Mouse (Mus musculus): ENCODE results near the gene Serpinf1.
"Not testable (repeated sequence)": the region's sequence is repeated elsewhere in the genome, so short reads cannot be mapped to it uniquely, and the experiment has no call there.

The Serpinf1 gene

DNA sequence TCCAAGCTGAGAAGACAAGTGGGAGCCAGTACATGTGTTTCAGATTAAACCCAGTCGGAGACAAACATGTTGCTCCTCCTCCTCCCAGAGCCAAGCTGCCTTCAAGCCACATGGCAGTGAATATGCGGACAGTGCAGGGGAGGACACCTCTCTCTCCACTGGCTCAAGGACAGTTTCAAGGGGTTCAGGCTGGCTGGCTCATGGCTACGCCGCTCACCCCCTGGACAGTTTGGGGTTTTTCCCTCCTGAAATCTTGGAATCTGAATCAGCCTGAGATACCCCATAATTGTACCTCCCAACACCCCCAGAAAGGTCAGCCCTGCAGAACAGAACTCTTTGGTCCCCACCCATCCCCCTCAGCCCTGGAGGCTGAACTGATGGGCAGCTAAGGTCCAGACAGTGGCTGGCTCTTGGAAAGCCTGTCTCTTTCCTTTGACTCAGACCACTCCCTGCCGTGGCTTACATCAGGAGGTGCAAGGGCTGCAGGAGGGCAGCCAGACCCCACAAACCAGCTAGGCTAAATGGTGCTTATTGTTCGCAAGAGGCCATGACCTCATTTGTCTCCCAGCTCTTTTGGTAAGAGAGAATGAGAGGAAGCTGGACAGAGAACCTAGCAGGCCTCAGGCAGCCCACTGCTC is 1.0 kb downstream of the Serpinf1 start:
- no peak for DNase-seq (ENCODE audit: low spot score in 2 of 2)

DNA sequence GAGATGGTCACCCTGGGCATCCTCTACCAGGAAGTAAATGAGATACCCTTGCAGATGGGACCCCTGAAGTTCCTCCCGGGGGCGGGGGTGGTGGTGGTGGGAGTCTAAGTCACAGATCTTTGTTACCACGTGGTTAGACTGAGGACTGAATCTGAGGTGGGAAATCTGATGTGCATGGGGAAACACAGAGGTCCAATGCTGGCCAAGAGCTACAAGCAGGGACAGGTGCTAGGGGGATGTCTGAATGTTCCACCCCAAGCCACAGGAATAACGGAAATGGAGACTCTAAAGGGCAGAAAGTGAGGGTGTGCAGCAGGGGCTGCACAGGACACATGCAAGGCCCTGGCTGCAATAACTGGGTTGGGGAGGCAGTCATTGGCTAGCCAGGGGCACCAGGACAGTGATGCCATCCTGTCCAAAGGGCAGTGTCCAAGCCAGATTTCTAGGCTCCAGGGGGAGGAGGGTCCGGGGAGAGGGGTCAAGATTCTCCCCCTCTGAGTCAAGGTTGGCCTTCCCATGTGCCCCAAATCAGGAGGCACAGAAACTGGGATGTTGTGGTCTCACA is 1.6 kb downstream of the Serpinf1 start:
- DNase-seq (ENCODE audit: low spot score in 2 of 2), result no peak

DNA sequence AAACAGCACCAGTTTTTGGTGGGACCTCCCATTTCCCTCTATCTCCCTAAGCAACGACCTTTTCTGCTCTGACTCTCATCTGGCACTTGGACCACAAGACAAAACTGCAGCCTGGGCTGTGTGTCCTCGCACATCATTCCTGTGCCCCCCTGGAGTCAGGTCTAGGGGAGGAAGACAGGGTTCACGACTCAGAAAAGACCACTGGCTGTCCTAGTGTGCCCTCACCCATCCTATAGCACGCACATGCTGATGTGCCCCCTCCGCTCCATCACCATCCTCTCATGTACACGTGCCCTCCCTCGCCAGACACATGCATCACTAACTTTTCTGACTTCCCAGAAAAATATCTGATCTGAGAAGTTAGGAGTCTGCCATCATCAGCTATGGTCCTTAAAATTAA is 2.5 kb downstream of the Serpinf1 start:
- DNase-seq (ENCODE audit: low spot score in 2 of 2), result no peak

DNA sequence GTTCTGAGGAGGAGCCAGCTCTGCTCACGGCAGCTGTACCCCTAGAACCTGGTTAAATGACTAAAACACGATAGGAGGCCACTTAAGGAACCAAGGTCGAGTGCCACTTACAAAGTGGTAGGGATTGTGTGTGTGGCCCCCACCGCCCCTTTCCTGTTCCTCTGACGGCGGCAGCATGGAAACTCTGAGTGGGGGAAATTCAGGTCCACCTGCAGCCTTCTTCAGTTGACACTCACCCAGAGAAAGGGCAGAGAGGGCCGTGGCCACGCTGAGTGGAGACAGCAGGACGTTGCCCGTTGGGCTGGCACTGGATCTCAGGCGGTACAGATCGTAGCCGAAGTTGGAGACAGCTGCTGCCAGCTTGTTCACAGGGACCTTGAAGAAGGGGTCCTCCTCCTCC is 6.5 kb downstream of the Serpinf1 start:
- no peak for DNase-seq (ENCODE audit: low spot score in 2 of 2)

DNA sequence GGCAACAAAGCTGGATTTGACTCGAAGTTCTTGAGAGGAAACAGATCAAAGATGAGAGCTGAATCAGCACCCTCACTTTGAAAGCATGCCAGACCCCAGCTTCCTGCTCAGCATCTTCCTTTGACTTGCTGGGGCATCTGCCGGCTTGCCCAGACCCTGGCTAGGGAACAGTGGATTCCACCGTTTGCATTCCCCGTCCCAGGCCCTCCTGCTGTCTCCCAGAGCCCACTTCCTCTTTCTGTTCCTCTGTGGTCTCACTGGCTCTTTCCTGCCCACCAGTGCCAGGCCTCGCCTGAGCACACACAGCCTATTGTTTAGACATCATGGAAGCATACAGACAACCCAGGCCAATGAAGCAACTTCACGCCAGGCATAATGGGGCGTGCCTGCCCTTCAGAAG is 7.4 kb downstream of the Serpinf1 start:
- DNase-seq (ENCODE audit: low spot score in 2 of 2), result no peak

DNA sequence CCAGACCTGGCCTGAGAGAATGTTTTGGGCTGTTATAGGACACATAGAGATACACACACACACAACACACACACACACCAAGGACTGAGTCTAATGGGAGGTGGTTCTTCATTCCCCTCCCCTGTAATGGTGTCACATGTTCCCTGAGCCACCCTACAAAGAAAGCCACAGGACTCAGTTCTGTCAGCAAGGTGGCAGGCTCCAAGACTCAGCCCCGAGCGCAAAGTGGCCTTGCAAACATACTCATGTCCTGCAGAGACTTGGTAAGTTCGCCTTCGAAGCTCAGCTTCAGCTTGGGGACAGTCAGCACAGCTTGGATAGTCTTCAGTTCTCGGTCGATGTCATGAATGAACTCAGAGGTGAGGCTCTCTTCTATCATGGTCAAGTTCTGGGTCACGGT is 11.9 kb downstream of the Serpinf1 start:
- DNase-seq (ENCODE audit: low spot score in 2 of 2), result no peak

DNA sequence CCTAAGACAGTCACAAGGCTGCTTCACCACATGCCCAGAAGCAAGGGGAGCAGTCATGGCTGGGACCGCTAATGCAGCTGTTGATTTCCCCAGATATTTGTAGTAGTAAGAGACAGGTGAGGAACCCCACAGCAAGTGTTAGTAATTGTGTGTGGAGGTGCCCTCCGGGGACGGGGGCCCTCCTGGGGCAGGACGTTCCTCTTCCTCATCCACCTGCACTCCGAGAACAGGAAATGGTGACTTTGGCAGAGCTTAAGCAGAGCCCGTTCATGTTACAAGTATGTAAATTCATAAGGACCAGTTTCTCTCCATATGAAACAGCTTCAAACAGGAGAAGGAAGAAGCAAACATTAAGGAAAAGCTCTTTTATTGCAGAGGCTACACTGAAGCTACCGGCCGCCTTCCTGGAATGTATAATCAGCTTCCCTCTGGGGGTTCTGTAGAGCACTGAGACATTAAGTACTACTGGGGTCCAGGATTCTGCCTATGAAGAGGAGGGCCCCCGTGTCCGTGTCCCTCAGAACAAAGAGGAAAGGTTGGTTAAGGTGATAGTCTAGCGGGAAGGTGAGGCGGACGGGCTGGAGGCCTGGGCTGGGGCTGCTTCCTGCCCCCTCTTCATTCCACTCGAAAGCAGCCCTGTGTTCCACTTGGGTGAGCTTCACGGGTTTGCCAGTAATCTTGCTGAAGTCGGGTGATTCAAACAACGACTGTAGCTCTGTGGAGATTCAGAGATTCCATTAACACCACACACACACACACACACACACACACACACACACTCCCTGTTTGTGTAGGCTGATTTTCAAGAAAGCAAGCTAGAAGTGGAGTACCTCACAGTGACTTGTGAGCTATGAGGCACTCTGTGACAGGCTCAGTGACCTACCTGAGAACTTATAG is 12.6 kb downstream of the Serpinf1 start:
- no peak for DNase-seq (ENCODE audit: low spot score in 2 of 2)

DNA sequence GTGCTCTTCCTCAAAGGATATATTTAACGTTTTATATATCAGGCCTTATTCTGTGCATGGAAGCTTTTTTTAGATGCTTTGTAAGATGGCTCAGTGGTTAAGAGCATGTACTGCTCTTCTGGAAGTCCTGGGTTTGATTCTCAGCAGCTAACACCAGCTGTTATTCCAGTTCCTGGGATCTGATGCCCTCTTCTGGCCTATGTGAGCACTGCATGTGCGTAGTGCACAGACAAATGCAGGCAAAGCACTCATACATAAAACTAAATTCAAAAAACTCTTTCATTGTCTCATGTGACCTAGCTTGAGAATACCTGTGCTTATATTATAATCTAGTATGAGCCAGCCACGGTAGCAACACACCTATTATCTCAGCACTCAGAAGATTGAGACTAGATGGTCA is 15.6 kb downstream of the Serpinf1 start:
- DNase-seq (ENCODE audit: low spot score in 2 of 2), result no peak

DNA sequence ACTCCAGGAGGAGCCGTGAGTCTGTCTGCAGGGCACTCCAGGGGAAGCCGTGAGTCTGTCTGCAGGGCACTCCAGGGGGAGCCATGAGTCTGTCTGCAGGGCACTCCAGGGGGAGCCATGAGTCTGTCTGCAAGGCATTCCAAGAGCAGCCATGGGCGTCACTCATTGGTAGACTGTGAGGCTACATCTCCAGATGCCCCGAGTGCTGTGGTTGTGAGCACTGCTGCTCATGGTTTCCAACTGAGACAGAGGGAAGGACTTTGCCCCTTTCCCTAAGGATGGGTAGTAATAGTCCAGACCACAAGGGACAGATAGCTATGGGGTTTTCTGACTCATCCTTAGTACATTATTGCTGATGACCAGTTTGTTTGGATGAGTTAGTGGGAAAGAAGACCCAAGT is 16.4 kb downstream of the Serpinf1 start:
- no peak for DNase-seq (ENCODE audit: low spot score in 2 of 2)

DNA sequence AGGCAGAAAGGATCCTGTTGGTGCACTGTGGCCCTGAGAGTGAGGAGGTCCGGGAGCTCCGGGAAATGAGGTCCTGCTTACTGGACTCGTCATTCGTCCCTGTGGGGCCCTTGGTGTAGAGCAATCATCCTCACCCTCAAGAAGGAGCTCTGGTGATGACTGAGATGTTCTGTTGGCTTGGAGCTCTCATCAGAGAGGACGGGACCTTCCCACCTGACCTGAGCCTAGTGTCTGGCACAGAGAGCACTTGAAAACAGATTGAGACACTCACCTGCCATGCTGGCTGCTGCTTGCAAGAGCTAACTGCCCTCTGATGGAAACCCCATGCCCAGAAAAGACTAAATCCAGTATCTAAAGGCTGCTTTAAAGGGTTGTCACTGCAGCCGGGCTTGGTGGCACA is 17.7 kb downstream of the Serpinf1 start:
- no peak for DNase-seq (ENCODE audit: low spot score in 2 of 2)

DNA sequence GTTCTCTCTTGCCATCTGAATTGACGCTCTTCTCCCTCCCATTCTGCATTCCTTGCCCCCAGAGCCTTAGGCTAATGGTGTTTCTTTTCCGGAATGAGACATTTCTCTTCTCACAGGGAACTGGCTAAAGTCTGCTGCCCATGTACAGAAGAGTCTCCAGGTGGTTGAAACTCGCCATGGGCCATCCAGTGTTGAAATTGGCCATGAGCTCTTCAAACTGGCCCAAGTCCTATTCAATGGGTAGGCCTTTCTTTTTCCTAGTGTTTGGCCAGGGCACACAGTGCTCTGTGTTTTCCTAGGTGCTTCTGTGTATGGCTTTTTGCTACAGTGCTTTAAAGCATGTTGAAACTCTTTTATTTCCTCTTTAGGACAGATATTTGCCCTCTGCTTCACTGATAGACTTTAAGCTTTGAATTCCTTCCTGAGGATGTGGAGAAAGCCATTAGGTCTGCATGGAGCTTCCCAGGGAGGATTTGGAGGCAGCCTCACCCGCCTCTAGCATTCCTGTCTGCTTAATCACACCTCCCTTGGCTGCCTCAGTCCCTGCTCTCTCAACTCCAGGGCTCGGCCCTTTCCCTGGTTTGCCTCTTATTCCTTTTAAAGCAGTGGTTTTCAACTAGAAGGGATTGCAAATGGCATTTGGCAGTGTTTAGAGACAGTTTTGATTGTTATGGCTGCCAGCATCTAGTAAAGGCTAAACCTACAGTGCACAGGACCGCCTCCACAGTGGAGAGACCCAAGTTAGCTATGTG is 19.0 kb downstream of the Serpinf1 start:
- DNase-seq (ENCODE audit: low spot score in 2 of 2), result peak in 1 of 2 experiments; percentile 52

DNA sequence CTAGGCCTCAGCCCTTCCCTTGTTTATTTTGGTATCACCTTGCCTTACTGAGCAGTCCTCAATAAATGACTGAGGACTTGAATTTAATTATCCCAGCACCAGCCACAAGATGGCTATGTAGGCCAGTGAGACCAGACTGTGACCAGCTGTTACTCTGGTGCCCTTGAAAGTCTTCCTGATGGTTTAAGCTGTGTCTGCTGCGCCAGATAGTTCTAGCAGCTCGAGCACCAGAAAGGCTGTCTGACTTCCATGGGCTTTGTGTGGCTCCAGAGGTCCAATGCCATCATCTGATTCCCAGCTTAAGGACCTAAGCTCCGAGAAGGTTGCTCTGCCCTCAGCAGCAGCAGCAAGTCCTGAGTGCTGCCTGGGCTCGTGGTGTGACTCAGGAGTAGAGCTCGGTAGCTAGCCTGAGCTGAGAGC is 20.2 kb downstream of the Serpinf1 start:
- DNase-seq (ENCODE audit: low spot score in 2 of 2), result peak in 1 of 2 experiments; percentile 34

DNA sequence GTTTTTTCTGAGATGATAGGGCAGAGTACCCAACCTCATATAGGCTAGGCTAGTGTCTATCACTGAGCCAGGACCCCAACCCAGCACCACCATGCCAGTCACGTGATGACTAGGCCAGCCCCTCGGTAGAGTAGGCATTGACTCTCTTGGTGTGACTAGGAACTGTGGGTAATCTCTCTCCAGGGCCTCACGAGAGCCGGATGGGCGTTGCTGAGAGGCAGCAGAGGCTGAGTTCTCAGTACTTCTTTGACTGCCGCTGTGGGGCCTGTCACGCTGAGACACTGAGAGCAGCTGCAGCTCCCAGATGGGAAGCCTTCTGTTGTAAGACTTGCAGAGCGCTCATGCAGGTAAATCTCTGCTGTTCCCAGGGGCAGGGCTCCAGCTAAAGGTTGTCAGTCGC is 22.4 kb downstream of the Serpinf1 start:
- no peak for DNase-seq (ENCODE audit: low spot score in 2 of 2)

DNA sequence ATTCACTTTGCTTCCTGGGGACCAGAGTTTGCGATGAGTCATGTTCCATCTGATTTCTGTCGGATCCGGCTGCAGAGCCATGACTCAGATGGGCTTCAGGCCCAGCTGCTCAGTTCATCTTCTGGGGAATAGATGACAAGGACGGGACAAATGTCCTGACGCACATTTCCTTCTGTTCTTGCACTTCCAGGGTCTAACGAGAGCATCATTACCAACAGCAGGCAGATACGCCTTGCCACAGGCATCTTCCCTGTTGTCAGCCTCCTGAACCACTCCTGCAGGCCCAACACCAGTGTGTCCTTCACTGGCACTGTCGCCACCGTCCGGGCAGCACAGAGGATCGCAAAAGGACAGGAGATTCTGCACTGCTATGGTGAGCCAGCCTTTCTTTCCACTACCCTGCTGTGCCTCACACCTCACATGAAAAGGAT is 23.1 kb downstream of the Serpinf1 start:
- no peak for DNase-seq (ENCODE audit: low spot score in 2 of 2)

DNA sequence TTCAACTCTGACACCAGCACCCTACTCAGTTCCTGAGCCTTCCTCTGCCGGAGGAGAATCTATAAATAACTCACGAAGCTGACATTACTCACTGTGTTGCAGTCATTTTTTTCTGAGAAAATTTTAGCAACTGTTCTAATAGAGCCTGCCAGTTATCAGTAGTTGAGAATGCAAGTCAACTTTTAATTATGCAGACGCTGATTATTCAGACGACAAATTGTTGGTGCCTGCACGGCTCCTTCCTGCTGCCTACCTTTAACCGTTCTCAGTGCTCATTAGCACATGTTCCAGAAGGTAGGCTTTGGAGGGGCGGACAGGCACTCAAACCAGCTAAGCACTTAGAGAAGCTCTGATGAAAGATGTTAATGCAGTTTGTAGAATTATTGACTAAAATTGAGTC is 25.0 kb downstream of the Serpinf1 start:
- DNase-seq (ENCODE audit: low spot score in 2 of 2), result no peak

DNA sequence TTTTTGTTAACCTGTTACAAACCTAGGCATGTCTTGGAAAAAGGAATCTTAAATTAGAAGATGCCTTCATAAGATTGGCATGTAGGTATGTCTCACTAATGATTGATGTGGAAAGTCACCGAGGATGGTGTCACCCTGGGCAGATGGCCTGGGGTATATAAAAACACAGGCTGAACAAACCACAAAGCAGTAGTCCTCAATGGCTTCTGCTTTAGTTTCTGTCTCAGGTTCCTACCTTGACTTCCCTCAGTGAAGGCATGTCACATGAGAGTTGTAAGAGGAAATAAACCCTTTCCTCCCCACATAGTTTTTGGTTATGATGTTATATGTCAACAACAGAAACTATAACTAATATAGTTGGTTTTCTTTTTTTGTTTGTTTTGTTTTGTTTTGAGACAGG is 26.9 kb downstream of the Serpinf1 start:
- DNase-seq (ENCODE audit: low spot score in 2 of 2), result no peak

DNA sequence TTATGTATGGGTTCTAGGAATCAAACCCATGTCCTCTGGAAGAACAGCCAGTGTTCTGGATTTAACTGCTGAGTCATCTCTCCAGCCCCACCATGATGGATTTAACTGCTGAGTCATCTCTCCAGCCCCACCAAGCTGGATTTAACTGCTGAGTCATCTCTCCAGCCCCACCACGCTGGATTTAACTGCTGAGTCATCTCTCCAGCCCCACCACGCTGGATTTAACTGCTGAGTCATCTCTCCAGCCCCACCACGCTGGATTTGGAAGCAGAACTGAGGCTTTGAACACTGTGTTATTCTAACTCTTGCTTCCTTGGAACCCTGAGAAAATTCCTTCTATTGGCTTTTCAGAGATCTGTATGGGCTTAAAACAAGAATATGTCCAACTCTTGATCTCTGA is 39.0 kb downstream of the Serpinf1 start:
- not testable (repeated sequence) for DNase-seq (ENCODE audit: low spot score in 2 of 2)

DNA sequence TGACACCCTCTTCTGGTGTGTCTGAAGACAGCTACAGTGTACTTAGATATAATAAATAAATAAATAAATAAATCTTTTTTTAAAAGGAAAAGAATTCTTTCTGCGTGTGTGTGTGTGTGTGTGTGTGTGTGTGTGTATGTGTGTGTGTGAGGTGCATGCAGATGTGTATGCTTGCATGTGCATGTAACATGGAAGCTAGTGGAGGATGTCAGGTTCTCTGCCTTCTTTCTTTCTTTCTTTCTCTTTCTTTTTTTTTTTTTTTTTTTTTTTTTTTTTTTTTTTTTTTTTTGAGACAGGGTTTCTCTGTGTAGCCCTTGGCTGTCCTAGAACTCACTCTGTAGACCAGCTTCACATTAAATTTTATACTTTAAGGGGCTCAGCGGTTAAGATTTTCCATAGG is 43.7 kb downstream of the Serpinf1 start:
- DNase-seq (ENCODE audit: low spot score in 2 of 2), result not testable (repeated sequence)

DNA sequence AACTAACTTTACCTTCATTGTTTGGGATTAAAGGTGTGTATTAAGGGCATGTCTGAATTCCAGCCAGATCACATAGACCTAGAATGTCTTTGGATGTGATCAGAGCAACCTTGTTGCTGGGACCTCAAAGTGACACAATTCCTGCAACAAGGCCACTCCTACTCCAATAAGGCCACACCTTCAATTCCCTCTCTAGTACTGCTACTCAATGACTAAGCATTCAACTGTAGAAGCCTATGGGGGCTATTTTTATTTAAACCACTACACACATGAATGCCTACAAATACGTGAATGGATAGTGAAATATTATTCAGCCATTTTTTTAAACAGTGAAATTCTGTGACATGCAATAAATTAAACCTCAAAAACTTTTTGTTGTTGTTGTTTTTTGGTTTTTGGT is 45.4 kb downstream of the Serpinf1 start:
- DNase-seq (ENCODE audit: low spot score in 2 of 2), result no peak
